Mouse (Mus musculus) ES-E14 (cell line): ENCODE measurements around the gene Inf2.

ENCODE experiments used
- HCFC1 ChIP-seq: IDR thresholded peaks from 2 replicates; pipeline ENCODE4 v1.6.1; 2012; ENCODE audit warnings: low read length, inconsistent platforms, borderline replicate concordance; ENCODE audit not compliant: insufficient read depth
- MAFK ChIP-seq: IDR thresholded peaks from 2 replicates; pipeline ENCODE4 v1.6.1; 2014; ENCODE audit warnings: mild to moderate bottlenecking, low read depth, low read length, inconsistent platforms; ENCODE audit not compliant: insufficient read depth
- ZC3H11A ChIP-seq: IDR thresholded peaks from 2 replicates; pipeline ENCODE4 v1.6.1; 2012; ENCODE audit warnings: low read depth, mild to moderate bottlenecking, inconsistent platforms, low read length, borderline replicate concordance
- ZNF384 ChIP-seq: IDR thresholded peaks from 2 replicates; pipeline ENCODE4 v1.6.1; 2012; ENCODE audit warnings: low read depth, low read length, inconsistent platforms

DNA sequence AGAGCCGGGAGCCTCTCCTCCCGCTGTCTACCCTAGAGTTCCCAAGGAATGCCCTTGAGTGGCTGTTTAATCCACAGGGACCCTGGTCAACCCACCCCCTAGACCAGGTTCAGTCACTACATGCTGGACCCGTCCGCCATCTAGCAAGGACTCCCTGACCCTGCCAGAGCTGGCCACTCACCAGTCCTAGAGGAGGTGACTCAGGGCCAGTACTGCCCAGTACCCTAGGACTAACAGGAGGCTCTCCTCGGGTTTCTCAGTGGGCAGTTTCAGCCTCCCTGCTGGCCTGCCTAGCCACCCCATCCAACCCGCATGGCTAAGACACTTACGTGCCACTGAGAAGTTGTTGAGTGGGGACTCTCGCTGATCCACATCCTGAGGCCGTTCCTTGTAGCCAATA, 73.3 kb downstream of the Inf2 start:
- no peak for TF ChIP-seq ZNF384
- TF ChIP-seq ZC3H11A: no peak
- TF ChIP-seq MAFK: no peak
- no peak for TF ChIP-seq HCFC1
